Mouse (Mus musculus) forebrain, embryonic 10.5 days (tissue): ENCODE results near the gene Rpl38. TPM values are rescaled to one million over a fixed set of nuclear protein-coding genes. Genes with fewer than 3 reads are reported as not detected.
A peak's percentile ranks its signal among the peaks of the same experiment; 100 is the strongest.

Source experiments
- DNase-seq: peaks from one replicate; pipeline ENCODE4 v3.0.0-alpha.2; 2017; ENCODE audit warnings: low spot score; ENCODE audit errors: extremely low spot score
- H3K27ac ChIP-seq: fragments of 300-500 bp; sonication (generic); 2 replicates; pipeline ENCODE4 v1.5.1; 2016; ENCODE audit warnings: mild to moderate bottlenecking
- H3K27me3 ChIP-seq: fragments of 300-500 bp; sonication (generic); 2 replicates; pipeline ENCODE4 v1.6.1; 2016; ENCODE audit warnings: mild to moderate bottlenecking; ENCODE audit not compliant: poor library complexity, severe bottlenecking
- H3K36me3 ChIP-seq: fragments of 300-500 bp; sonication (generic); replicated peaks from 2 replicates; pipeline ENCODE4 v1.6.1; 2016; ENCODE audit warnings: mild to moderate bottlenecking, moderate library complexity
- H3K4me1 ChIP-seq: fragments of 300-500 bp; sonication (generic); 2 replicates; pipeline ENCODE4 v1.6.1; 2016
- H3K4me3 ChIP-seq: fragments of 300-500 bp; sonication (generic); 2 replicates; pipeline ENCODE4 v1.5.1; 2016; ENCODE audit warnings: mild to moderate bottlenecking, moderate library complexity
- H3K9me3 ChIP-seq: fragments of 300-500 bp; sonication (generic); 2 replicates; pipeline ENCODE4 v1.6.1; 2016; ENCODE audit warnings: mild to moderate bottlenecking, moderate library complexity
- WGBS: fragments of 180-500 bp; shearing (Covaris S2); methylation state at CpG from one replicate; pipeline ENCODE4 v1.1.7; 2016; 5-methylcytosine and 5-hydroxymethylcytosine counted together
- polyA plus RNA-seq: library from polyadenylated mRNA; unstranded; fragments of >200 nt; fragmentation: Nextera tagmentation; extraction: Ambion mirVana; gene quantifications from 2 replicates; pipeline ENCODE4 v1.2.1, GENCODE M21; 2016

Gene Rpl38
- 1,134 and 1,162 TPM in 2 replicates for polyA plus RNA-seq

DNA sequence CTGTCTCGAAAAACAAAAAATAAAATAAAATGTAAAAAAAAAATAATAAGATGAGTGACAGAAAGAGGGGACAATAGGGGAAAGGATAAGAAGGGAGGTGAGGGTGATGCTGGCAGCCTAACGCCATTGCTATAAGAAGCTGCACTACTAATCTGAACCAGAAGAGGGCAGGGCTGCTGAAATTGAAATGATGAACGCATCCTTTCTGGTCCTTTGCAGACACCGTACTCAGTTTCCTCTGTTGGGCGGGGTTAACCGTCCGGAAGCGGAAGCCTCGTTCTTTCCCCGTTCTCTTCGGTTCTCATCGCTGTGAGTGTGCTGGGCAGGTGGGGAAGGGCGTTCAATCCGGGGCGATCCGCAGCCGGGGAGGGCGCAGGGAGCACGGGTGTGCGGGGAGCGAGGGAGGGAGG is at the start of gene Rpl38:
Gene Rpl38, plus strand, starts transcription at position 224 of the 410 bp plus-strand sequence.
- H3K27me3 ChIP-seq = peaks cover 15% of the 10 kb centered on the region
- DNase-seq = peak; percentile 91
- no peaks in the 10 kb centered on the region for H3K9me3 ChIP-seq
- peaks cover 38% of the 10 kb centered on the region for H3K36me3 ChIP-seq
- under 1% methylated on average over 20 of the region's 21 CpGs for WGBS
- peaks cover 36% of the 10 kb centered on the region for H3K4me1 ChIP-seq
- H3K27ac ChIP-seq = peak within 1 kb of the TSS; percentile 96
- H3K4me3 ChIP-seq = peak within 1 kb of the TSS; percentile 95

DNA sequence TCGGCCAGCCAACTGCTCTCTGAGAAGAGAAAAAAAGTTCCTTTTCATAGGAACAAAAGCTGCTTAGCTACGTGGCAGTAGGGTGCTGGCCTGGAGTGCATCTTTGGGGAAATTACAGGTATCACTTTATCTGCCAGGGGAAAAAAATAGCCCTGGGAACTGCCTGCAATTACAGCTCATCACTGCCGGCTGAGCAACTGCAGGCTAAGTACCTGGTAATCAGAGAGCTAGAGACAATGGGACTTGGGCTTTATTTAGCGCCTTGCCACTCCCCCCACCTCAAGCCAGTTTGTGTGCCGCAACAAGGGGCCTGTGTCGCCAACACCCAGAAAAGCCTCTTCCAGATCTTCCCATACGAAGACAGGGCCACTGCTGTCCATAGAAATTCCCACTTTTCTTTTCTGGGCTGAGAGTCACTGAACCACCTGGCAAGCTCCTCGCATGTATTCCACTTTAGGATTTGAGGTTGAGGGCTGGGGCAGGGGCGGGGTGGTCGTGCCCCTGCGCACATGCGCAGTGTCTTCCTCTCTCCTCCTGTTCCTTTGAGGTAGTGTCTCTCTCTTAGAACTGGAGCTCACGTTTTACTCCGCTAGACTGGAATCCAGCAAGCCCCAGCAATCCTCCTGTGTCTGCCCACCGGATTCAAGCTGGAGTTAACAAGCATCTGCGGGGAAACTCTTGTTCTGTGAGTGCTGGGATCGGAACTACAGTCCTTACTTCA is 49.5 kb upstream of the Rpl38 start:
- peak overlapping the region; percentile 25; the same call in 1 of the 2 replicates for H3K27ac ChIP-seq
- no peaks in the 10 kb centered on the region for H3K36me3 ChIP-seq
- peaks cover 10% of the 10 kb centered on the region for H3K4me1 ChIP-seq
- H3K9me3 ChIP-seq = no peaks in the 10 kb centered on the region
- no peak for DNase-seq
- no peaks in the 10 kb centered on the region for H3K27me3 ChIP-seq
- no peak overlapping the region for H3K4me3 ChIP-seq
- 39% methylated on average over 17 of the region's 17 CpGs for WGBS

DNA sequence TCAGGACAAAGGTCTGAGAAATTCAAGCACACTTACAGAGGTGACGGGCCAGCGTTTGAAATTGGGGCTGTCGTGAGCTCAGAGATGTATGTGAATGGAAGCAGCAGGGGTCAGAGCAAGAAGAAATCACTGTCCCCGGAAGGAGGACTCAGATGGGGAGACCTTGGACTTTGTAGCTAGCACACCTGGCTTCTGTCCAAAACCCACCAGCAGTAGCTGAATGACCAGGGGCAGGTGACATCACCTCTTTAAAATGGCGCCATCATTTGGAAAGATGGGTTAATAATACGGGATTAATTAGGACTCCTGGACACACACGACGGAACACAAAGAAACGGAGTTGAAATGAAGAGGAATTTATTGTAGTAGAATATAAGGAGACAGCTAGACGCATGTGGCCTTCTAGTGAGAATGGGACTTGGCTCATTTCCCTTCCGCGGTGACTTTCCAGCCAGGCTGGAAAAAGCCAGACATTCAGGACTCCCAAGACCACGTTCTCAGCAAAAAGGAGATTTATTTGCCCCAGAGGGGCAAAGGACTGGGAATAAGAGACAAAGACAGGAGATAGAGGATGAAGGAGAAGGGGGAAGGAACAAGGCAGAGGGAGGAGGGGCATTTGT is 42.1 kb upstream of the Rpl38 start:
- 0 out of 2 replicates have a peak, but pooled peaks cover 7% of the 10 kb centered on the region for H3K27me3 ChIP-seq
- no peak overlapping the region for H3K4me3 ChIP-seq
- DNase-seq = no peak
- no peaks in the 10 kb centered on the region for H3K4me1 ChIP-seq
- peaks cover 7% of the 10 kb centered on the region for H3K9me3 ChIP-seq
- H3K27ac ChIP-seq = no peak overlapping the region
- no peaks in the 10 kb centered on the region for H3K36me3 ChIP-seq
- 90% methylated on average over 13 of the region's 13 CpGs for WGBS

DNA sequence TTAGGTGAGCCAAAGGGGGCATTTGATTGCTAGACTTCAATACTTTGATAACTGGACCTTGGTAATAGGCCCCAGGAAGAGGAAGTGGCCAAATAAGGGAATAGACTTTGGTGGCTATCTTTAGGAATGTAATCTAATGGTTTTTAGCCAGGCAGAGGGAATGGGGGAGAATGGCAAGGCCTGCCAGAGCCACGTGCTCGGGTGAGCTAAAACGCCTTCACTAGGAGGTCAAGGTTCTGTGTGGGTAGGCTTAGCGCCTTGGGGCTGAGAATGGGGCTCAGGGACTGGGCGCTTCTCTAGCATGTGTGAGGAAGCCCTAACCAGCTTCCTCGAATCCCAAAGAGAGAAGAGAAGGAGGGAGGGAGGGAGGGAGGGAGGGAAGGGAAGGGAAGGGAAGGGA is 41.3 kb upstream of the Rpl38 start:
- Histone ChIP-seq H3K27me3 (0 out of 2 replicates have a peak, but pooled peaks cover 7% of the 10 kb centered on the region), H3K9me3 (peaks cover 7% of the 10 kb centered on the region), H3K27ac (no peak overlapping the region), H3K36me3 (no peaks in the 10 kb centered on the region), H3K4me3 (no peak overlapping the region), H3K4me1 (no peaks in the 10 kb centered on the region)
- no peak for DNase-seq
- WGBS = 87% methylated on average over 5 of the region's 6 CpGs

DNA sequence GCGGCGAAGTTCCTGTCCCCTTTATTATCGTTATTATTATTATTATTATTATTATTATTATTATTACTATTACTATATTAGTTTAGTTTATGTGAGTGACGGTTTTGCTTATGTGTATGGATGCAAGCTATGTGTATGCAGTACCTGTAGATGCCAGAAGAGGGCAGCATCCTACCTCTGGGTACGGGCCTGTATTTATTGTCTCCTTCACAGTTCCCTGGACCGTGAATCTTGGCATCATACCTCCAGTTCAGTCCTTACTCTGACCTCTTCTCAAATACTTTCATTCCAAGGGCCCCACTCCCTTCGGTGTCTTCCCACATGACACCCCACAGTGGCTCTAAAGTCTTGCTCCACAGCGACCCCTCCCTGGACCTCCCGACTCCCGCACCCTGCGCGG is 40.3 kb upstream of the Rpl38 start:
- no peak overlapping the region for H3K27ac ChIP-seq
- no peaks in the 10 kb centered on the region for H3K36me3 ChIP-seq
- H3K4me3 ChIP-seq = no peak overlapping the region
- no peaks in the 10 kb centered on the region for H3K4me1 ChIP-seq
- peaks cover 7% of the 10 kb centered on the region for H3K9me3 ChIP-seq
- WGBS = 80% methylated on average over 12 of the region's 12 CpGs
- DNase-seq = no peak
- 0 out of 2 replicates have a peak, but pooled peaks cover 7% of the 10 kb centered on the region for H3K27me3 ChIP-seq

DNA sequence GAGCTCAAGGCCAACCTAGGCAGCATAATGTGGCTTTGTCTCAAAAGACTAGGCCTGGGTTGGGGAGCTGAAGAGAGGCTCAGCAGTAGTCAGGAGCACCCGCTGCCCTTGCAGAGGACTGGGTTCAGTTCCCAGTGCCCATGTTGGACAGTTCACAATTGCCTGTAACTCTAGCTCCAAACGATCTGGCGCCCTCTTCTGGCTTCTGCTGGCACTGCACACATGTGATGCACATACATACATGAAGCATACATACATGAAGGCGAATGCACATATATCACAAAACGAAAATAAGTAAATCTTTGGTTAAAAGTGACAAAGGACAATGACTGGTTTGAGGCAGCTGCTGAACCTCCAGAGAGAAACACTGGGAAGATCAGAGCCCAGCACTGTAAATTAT is 38.3 kb upstream of the Rpl38 start:
- H3K36me3 ChIP-seq = no peaks in the 10 kb centered on the region
- H3K4me3 ChIP-seq = no peak overlapping the region
- 81% methylated on average over 5 of the region's 5 CpGs for WGBS
- no peak for DNase-seq
- peaks cover 7% of the 10 kb centered on the region; the same call in 1 of the 2 replicates for H3K27me3 ChIP-seq
- H3K4me1 ChIP-seq = no peaks in the 10 kb centered on the region
- peaks cover 7% of the 10 kb centered on the region for H3K9me3 ChIP-seq
- H3K27ac ChIP-seq = no peak overlapping the region

DNA sequence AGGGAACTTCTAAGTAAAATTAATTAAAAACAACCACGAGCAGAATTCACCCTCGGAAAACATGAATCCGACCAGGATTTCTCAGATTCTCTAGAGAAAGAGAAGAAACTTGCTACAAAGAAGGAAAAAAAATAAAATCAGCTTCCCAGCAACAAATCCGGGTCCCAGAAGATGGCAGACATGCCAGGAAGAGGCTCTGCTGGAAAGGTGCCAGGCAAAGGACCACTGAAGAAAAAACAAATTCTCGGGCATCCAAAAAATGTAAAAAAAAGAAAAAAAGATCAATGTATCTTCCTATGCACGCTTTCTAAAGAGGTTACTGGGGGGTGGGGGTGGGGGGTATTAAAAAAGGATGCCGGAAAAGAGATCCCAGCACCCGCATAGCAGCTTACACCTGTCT is 36.1 kb upstream of the Rpl38 start:
- WGBS = 81% methylated on average over 8 of the region's 8 CpGs
- peaks cover 15% of the 10 kb centered on the region for H3K4me1 ChIP-seq
- peaks cover 7% of the 10 kb centered on the region for H3K9me3 ChIP-seq
- H3K36me3 ChIP-seq = no peaks in the 10 kb centered on the region
- no peak for DNase-seq
- H3K27me3 ChIP-seq = peaks cover 22% of the 10 kb centered on the region
- H3K4me3 ChIP-seq = no peak overlapping the region
- no peak overlapping the region for H3K27ac ChIP-seq

DNA sequence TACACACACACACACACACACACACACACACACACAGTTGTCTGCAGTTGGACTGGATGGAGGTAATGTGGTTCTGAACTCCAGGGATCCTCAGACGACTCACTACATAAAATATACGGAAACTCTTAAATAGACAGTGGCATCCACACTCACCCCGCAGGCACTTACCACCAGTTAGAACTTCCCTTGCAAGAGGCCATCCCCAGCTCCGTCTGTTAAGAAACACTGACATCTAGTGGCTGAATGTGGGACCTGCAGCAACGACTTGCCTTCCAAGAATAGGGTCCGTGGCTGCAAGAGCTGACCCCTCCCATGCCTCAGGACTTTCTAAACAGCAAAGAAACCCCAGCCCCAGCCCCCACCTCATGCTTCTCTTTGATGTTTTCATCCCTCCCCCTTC is 32.0 kb upstream of the Rpl38 start:
- no peaks in the 10 kb centered on the region for H3K36me3 ChIP-seq
- H3K9me3 ChIP-seq = no peaks in the 10 kb centered on the region
- no peak overlapping the region for H3K4me3 ChIP-seq
- DNase-seq = peak; percentile 92
- 3% methylated on average over 6 of the region's 6 CpGs for WGBS
- peaks cover 45% of the 10 kb centered on the region for H3K4me1 ChIP-seq
- H3K27me3 ChIP-seq = peaks cover 60% of the 10 kb centered on the region
- H3K27ac ChIP-seq = no peak overlapping the region

DNA sequence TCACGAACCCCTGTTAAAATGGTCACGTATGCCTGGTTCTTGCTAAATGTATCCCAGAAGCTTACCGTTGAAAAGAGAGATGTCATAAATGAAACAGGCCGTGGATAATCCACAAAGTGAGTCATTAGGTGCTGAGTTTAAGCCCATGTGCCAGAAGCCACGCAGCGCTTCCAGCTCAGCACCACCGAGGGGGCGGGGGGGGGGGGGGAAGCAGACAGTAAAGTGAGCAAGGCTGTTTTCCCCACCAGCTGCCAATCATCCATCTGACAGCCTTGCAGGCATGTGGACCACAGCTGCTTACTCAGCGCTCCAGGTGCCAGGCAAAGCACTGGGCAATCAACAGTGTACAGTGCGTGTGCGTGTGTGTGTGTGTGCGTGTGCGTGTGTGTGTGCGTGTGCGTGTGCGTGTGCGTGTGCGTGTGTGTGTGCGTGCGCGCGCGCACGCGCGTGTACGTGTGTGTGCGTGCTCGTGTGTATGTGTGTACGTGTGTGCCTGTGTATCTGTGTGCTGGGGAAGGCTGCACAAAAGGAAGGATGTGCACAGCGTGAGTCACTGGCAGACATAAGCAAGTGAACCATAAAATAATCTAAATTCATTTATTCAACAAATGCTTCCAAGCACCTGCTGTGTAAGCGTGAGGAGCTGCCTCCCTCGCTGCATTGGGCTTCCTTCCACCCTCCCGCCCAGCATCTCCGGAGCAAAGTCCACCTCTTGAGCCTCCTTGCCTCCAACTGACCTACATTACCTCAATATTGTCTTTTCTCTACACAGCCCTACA is 31.4 kb upstream of the Rpl38 start:
- 67% methylated on average over 35 of the region's 35 CpGs for WGBS
- Histone ChIP-seq H3K9me3 (no peaks in the 10 kb centered on the region), H3K27ac (no peak overlapping the region), H3K4me3 (no peak overlapping the region), H3K36me3 (no peaks in the 10 kb centered on the region), H3K4me1 (peaks cover 51% of the 10 kb centered on the region), H3K27me3 (peaks cover 65% of the 10 kb centered on the region)
- DNase-seq = peak; percentile 26

DNA sequence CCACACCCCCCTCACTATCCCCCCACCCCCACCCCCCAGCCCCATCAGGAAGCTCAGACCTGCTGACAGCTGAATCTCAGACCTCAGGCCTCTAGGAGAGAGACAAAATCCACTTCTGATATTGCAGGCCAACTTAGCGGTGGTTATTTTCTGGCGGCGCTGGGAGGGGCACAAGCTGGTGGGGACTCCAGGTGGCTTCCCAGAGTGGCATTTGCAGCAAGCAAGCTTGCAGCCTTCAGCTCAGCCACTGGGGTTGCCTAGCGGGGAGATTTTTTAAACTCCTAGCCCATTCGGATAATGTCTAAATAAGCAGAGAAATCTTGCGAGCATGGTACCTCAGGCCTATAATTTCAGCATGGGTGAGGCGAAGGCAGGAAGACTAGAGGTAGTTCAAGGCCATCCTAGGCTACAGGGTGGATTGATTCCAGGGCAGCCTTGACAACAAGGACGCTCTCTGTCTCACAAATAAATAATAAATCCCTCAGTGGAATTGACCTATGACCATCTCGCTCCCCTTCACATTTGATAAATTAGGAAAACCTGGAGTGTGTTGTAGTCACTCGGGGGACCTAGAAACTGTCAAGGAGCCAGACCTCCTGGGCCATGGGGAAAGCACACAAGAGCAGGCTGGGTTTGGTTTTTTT is 29.6 kb upstream of the Rpl38 start:
- Histone ChIP-seq H3K27me3 (peaks cover 65% of the 10 kb centered on the region), H3K36me3 (no peaks in the 10 kb centered on the region), H3K4me1 (peaks cover 60% of the 10 kb centered on the region), H3K4me3 (no peak overlapping the region), H3K27ac (no peak overlapping the region), H3K9me3 (no peaks in the 10 kb centered on the region)
- no peak for DNase-seq
- whole genome bisulfite sequencing = 58% methylated on average over 10 of the region's 10 CpGs

DNA sequence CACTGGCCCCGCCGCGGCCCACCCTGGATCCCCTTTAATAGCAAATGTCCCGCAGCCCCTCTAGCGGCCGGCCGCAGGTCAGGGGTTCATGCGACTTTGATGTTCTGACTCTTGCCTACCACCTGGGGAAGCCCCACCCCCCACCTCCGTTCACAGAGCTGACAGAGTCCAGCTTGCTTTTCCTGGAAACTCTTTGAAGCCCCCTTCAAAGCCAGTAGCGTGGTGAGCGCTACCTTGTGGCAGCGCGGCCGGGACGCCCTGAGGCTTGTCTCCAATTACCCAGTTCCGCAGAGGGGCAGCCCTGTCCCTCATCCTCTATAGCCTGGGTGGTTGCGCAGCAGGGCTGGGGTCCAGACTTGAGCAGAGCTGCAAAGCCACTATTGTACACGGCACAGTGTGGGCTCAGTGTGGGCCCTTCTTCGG is 28.6 kb upstream of the Rpl38 start:
- Histone ChIP-seq H3K9me3 (no peaks in the 10 kb centered on the region), H3K36me3 (no peaks in the 10 kb centered on the region), H3K27me3 (peaks cover 63% of the 10 kb centered on the region), H3K4me1 (peaks cover 60% of the 10 kb centered on the region), H3K4me3 (peak overlapping the region; percentile 34), H3K27ac (peak overlapping the region; percentile 32)
- 2% methylated on average over 19 of the region's 19 CpGs for WGBS
- DNase-seq = peak; percentile 55

DNA sequence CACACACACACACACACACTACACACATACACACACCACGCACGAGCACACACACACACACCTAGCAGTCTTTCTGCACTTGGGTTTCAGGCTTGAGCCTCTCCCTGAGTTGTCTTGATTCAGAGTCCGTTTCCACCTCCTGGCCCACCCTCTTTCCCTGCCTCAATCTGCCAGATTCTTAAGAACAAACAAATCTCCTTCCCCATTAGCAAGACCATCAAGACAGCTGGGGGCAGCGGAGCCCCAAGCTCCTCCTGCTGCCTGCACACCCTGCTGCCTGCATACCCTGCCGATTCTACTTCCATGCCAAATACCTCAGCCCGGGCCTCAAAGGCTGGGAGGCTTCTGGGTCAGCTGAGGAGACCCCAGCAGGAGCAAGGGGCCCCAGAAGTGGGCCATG is 27.7 kb upstream of the Rpl38 start:
- Histone ChIP-seq H3K4me3 (no peak overlapping the region), H3K27ac (0 out of 2 replicates have a peak overlapping the region, but pooled peaks have one; percentile 30), H3K9me3 (no peaks in the 10 kb centered on the region), H3K4me1 (peaks cover 60% of the 10 kb centered on the region), H3K36me3 (no peaks in the 10 kb centered on the region), H3K27me3 (peaks cover 54% of the 10 kb centered on the region)
- WGBS = 44% methylated on average over 6 of the region's 6 CpGs
- no peak for DNase-seq
